Mouse (Mus musculus): Measurements from ENCODE around the gene Ints12. TPM values are rescaled to one million over a fixed set of nuclear protein-coding genes. Genes with fewer than 3 reads are reported as not detected.

The Ints12 gene
- polyA plus RNA-seq, 1 experiment from 2014 or later, result 21.8 TPM

GRCm38 (mm10) chr3:133098336-133098735, 6.7 kb downstream of the Ints12 start:
- Histone ChIP-seq H3K4me2 (no peak overlapping the region), H3K9ac (no peak overlapping the region), H3K4me3 (no peak overlapping the region), H3K36me3 (peaks cover 33% of the 10 kb centered on the region), H3K27ac (no peak overlapping the region), H3K4me1 (peaks cover 6% of the 10 kb centered on the region; the same call in 1 of the 2 replicates), H3K9me3 (no peaks in the 10 kb centered on the region), H3K27me3 (no peaks in the 10 kb centered on the region)
- 89% methylated on average over 4 of the region's 4 CpGs for WGBS
- no peak for ATAC-seq (ENCODE audit: borderline replicate concordance, extremely low read depth, low FRiP score, low TSS enrichment)

- H3K4me2 ChIP-seq, result no peak overlapping the region
- no peaks in the 10 kb centered on the region for H3K9me3 ChIP-seq
- H3K4me1 ChIP-seq, result 0 out of 2 replicates have a peak, but pooled peaks cover 2% of the 10 kb centered on the region
- H3K27ac ChIP-seq, result no peak overlapping the region
- H3K9ac ChIP-seq, result no peak overlapping the region
- WGBS, result 73% methylated on average over 2 of the region's 2 CpGs
- H3K36me3 ChIP-seq, result peaks cover 39% of the 10 kb centered on the region
- ATAC-seq (ENCODE audit: borderline replicate concordance, extremely low read depth, low FRiP score, low TSS enrichment), result no peak
- no peak overlapping the region for H3K4me3 ChIP-seq
- H3K27me3 ChIP-seq, result no peaks in the 10 kb centered on the region
Observed at GRCm38 (mm10) chr3:133098909-133099308, 7.3 kb downstream of the Ints12 start.

DNA sequence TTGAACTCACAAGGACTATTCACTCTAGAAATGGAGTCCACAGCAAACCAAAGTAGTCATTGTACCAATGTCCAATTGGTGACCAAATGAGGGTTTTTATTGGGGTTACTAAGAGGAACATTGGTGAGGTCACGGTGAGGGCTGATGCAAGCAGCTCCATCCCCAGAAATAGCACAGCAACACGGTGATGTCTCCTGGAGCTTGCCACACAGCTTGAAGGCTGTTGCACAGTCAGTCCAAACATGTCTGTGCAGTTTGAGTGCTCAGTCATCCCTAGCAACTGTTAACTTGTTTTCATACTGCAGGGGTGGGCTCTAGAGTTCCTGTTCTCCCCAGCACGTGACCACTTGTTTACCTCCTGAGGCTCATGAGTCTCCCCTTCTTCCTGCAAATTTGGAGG, 12.1 kb downstream of the Ints12 start:
- H3K9ac ChIP-seq, result no peak overlapping the region
- no peaks in the 10 kb centered on the region for H3K9me3 ChIP-seq
- H3K27me3 ChIP-seq, result no peaks in the 10 kb centered on the region
- H3K36me3 ChIP-seq, result peaks cover 58% of the 10 kb centered on the region
- no peak for ATAC-seq (ENCODE audit: borderline replicate concordance, extremely low read depth, low FRiP score, low TSS enrichment)
- no peaks in the 10 kb centered on the region for H3K4me1 ChIP-seq
- H3K4me2 ChIP-seq, result no peak overlapping the region
- WGBS, result 79% methylated on average over 3 of the region's 3 CpGs
- H3K4me3 ChIP-seq, result no peak overlapping the region
- H3K27ac ChIP-seq, result no peak overlapping the region

- WGBS, result 82% methylated on average over 3 of the region's 3 CpGs
- ATAC-seq (ENCODE audit: borderline replicate concordance, extremely low read depth, low FRiP score, low TSS enrichment), result no peak
- no peaks in the 10 kb centered on the region for H3K4me1 ChIP-seq
- no peak overlapping the region for H3K9ac ChIP-seq
- no peaks in the 10 kb centered on the region for H3K9me3 ChIP-seq
- H3K4me3 ChIP-seq, result no peak overlapping the region
- no peak overlapping the region for H3K4me2 ChIP-seq
- H3K27me3 ChIP-seq, result no peaks in the 10 kb centered on the region
- no peak overlapping the region for H3K27ac ChIP-seq
- H3K36me3 ChIP-seq, result peaks cover 59% of the 10 kb centered on the region
Observed at GRCm38 (mm10) chr3:133104436-133104835, 12.8 kb downstream of the Ints12 start.

GRCm38 (mm10) chr3:133108731-133109130, 17.1 kb downstream of the Ints12 start:
- Histone ChIP-seq H3K4me1 (no peaks in the 10 kb centered on the region), H3K27me3 (no peaks in the 10 kb centered on the region), H3K27ac (no peak overlapping the region), H3K9me3 (no peaks in the 10 kb centered on the region), H3K36me3 (peaks cover 39% of the 10 kb centered on the region), H3K9ac (no peak overlapping the region), H3K4me2 (no peak overlapping the region), H3K4me3 (no peak overlapping the region)
- 84% methylated on average over 4 of the region's 4 CpGs for WGBS
- ATAC-seq (ENCODE audit: borderline replicate concordance, extremely low read depth, low FRiP score, low TSS enrichment), result no peak

DNA sequence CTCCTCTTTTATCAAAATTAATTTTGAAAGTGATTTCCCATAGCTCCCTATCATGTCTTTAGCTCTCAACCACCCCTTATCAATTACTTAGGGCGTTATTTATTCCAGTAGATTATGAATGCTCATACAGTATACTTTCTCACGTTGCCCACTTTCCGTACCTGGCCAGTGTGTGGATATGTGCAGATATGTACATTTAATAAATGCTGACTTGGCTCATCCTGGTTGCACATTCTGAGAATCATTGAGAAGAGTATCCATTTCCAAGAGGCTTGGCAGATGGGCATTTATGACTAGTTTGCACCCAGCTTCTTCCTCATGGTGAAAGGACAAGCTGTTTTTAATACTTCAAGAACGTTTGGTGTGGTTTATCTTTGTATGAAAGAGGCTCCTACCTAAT, 18.2 kb downstream of the Ints12 start:
- no peak for ATAC-seq (ENCODE audit: borderline replicate concordance, extremely low read depth, low FRiP score, low TSS enrichment)
- H3K9ac ChIP-seq, result no peak overlapping the region
- no peaks in the 10 kb centered on the region for H3K27me3 ChIP-seq
- no peak overlapping the region for H3K4me3 ChIP-seq
- H3K27ac ChIP-seq, result no peak overlapping the region
- no peaks in the 10 kb centered on the region for H3K9me3 ChIP-seq
- H3K4me1 ChIP-seq, result no peaks in the 10 kb centered on the region
- H3K36me3 ChIP-seq, result peaks cover 33% of the 10 kb centered on the region
- 85% methylated on average over 4 of the region's 4 CpGs for WGBS
- no peak overlapping the region for H3K4me2 ChIP-seq

DNA sequence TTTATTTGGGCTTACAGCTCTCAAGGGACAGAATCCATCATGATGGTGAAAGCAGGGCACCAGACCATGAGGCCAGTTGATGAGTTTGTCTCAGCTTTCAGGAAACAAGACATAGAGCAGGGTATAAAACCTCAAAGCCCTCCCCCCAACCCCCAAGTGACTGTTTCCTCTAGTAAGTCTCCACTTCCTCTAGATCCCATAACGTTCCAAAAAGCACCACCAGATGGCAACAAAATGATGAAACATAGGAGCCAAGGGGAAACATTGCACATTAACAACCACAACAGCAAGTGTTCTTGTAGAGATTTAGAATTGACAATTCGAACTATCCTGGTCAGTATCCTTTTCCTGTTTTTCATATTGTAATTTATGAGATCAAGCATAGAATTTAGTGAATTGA, 20.1 kb downstream of the Ints12 start:
- peaks cover 21% of the 10 kb centered on the region for H3K36me3 ChIP-seq
- 32% methylated on average over 2 of the region's 2 CpGs for WGBS
- no peaks in the 10 kb centered on the region for H3K9me3 ChIP-seq
- H3K27ac ChIP-seq, result no peak overlapping the region
- H3K9ac ChIP-seq, result no peak overlapping the region
- H3K4me1 ChIP-seq, result no peaks in the 10 kb centered on the region
- no peak overlapping the region for H3K4me3 ChIP-seq
- no peaks in the 10 kb centered on the region for H3K27me3 ChIP-seq
- no peak overlapping the region for H3K4me2 ChIP-seq
- no peak for ATAC-seq (ENCODE audit: borderline replicate concordance, extremely low read depth, low FRiP score, low TSS enrichment)

DNA sequence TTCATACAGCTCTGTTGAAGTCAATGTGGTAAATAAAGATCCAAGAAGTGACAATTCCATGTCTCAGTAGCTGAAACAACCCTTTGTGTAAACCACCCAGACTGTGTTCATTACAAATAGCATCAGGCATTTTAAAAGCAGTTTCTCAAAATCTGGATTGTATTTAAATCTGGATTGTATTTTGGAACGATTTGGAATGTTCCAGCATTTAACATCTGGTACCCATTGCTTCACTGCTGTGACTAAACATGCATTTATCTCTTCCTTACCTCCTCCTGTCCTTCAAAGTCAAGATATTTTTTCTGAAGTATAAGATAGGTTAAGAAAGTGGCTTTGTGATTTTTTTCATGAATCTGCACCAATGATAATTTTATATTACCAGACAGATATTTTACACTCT, 21.6 kb downstream of the Ints12 start:
- WGBS, result 40% methylated on average over 1 of the region's 1 CpGs
- peaks cover 10% of the 10 kb centered on the region for H3K36me3 ChIP-seq
- H3K4me2 ChIP-seq, result no peak overlapping the region
- no peak overlapping the region for H3K4me3 ChIP-seq
- H3K27ac ChIP-seq, result no peak overlapping the region
- H3K27me3 ChIP-seq, result no peaks in the 10 kb centered on the region
- no peak overlapping the region for H3K9ac ChIP-seq
- H3K9me3 ChIP-seq, result no peaks in the 10 kb centered on the region
- no peak for ATAC-seq (ENCODE audit: borderline replicate concordance, extremely low read depth, low FRiP score, low TSS enrichment)
- H3K4me1 ChIP-seq, result no peaks in the 10 kb centered on the region

DNA sequence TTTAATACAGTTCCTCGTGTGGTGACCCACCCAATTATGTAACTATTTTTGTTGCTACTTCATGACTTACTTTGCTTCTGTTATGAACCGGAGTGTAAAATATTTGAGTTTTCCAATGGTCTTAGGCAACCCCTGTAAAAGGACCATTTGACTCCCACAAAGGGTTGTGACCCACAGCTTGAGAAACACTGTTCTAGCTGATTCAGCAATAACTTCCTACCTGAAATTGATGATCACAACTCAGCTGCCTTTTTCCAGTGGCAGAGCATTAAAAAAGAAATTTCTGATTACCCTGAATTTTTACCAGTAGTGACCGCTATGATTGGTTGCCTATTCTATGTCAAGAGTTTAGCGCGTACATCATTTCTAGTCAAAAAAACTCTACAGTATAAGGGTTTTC, 39.7 kb downstream of the Ints12 start:
- H3K4me1 ChIP-seq, result no peaks in the 10 kb centered on the region
- no peaks in the 10 kb centered on the region for H3K9me3 ChIP-seq
- WGBS, result 90% methylated on average over 5 of the region's 5 CpGs
- no peaks in the 10 kb centered on the region for H3K27me3 ChIP-seq
- H3K27ac ChIP-seq, result no peak overlapping the region
- H3K4me2 ChIP-seq, result no peak overlapping the region
- ATAC-seq (ENCODE audit: borderline replicate concordance, extremely low read depth, low FRiP score, low TSS enrichment), result no peak
- no peaks in the 10 kb centered on the region for H3K36me3 ChIP-seq
- no peak overlapping the region for H3K9ac ChIP-seq
- H3K4me3 ChIP-seq, result no peak overlapping the region

GRCm38 (mm10) chr3:133132611-133133010, 41.0 kb downstream of the Ints12 start:
- Histone ChIP-seq H3K9ac (no peak overlapping the region), H3K4me3 (no peak overlapping the region), H3K27me3 (no peaks in the 10 kb centered on the region), H3K4me1 (no peaks in the 10 kb centered on the region), H3K27ac (no peak overlapping the region), H3K9me3 (no peaks in the 10 kb centered on the region), H3K36me3 (no peaks in the 10 kb centered on the region), H3K4me2 (no peak overlapping the region)
- no peak for ATAC-seq (ENCODE audit: borderline replicate concordance, extremely low read depth, low FRiP score, low TSS enrichment)
- 59% methylated on average over 8 of the region's 8 CpGs for WGBS

DNA sequence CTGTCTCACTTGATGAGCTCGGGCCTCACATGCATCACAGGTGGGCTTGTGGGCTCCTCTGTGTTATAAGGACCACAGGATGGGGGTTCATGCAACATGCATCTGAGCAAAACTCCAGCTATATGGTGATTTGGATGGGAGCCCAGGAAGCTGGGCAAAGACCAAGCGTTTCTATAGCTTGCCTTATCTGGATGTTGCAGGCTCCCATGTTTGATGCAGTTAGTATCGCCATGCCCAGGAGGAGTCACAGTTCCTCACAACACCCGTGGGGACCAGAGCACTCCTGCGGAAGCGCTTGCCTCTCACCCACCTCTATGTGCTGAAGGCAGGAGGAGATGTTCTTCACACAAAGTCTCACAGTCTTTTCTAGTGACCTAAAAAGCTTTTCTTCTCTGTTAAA, 50.2 kb downstream of the Ints12 start:
- WGBS, result 77% methylated on average over 6 of the region's 6 CpGs
- Histone ChIP-seq H3K27ac (no peak overlapping the region), H3K27me3 (no peaks in the 10 kb centered on the region), H3K9me3 (no peaks in the 10 kb centered on the region), H3K36me3 (no peaks in the 10 kb centered on the region), H3K4me1 (no peaks in the 10 kb centered on the region), H3K4me3 (no peak overlapping the region), H3K9ac (no peak overlapping the region), H3K4me2 (no peak overlapping the region)
- no peak for ATAC-seq (ENCODE audit: borderline replicate concordance, extremely low read depth, low FRiP score, low TSS enrichment)

- 72% methylated on average over 6 of the region's 6 CpGs for WGBS
- no peak overlapping the region for H3K4me2 ChIP-seq
Observed at GRCm38 (mm10) chr3:133144511-133145147, 53.0 kb downstream of the Ints12 start.

DNA sequence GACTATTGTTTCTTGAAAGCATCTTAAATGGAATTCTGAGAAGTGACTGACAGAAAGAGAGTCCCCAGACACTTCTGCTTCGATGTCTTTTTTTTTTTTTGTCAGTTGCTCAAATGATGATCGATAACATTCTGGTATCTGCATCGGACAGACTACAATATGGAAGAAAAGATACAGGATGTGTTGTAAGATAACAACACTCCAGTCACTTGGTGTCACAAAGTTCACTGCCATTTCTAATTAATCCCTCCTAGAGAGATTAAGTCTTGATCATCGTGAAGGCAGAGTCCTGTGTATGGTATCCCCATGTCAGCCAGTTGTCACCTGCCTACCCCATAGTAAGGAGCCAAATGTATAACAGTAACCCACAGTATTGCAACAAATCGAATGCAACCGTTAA, 60.0 kb downstream of the Ints12 start:
- WGBS, result 80% methylated on average over 6 of the region's 6 CpGs
- Histone ChIP-seq H3K4me2 (no peak overlapping the region), H3K36me3 (no peaks in the 10 kb centered on the region), H3K9me3 (no peaks in the 10 kb centered on the region), H3K4me1 (no peaks in the 10 kb centered on the region), H3K9ac (no peak overlapping the region), H3K27ac (no peak overlapping the region), H3K27me3 (no peaks in the 10 kb centered on the region), H3K4me3 (no peak overlapping the region)
- no peak for ATAC-seq (ENCODE audit: borderline replicate concordance, extremely low read depth, low FRiP score, low TSS enrichment)

More at GRCm38 (mm10) chr3:133144511-133145147, 53.0 kb downstream of the Ints12 start:
- Histone ChIP-seq H3K9ac (no peak overlapping the region), H3K9me3 (no peaks in the 10 kb centered on the region), H3K4me3 (no peak overlapping the region), H3K27ac (no peak overlapping the region), H3K27me3 (no peaks in the 10 kb centered on the region), H3K36me3 (no peaks in the 10 kb centered on the region), H3K4me1 (no peaks in the 10 kb centered on the region)
- no peak for ATAC-seq (ENCODE audit: borderline replicate concordance, extremely low read depth, low FRiP score, low TSS enrichment)

Measured in lung, embryonic 15.5 days (tissue).